Mouse (Mus musculus) embryonic stem cell, embryonic (primary cell): ENCODE measurements around the gene Sgk1.

Experiments used
- CTCF ChIA-PET, 4 experiments: fragments of 300-600 bp in 2 of 4; fragments of 350-600 bp in 2 of 4; sonication (Branson Sonifier 250); formaldehyde crosslinking; loops; one replicate each; lab custom pipeline; 2022; ENCODE audit warnings: inconsistent platforms in 2 of 4; lab: Charles Lee
- POLR2A ChIA-PET, 4 experiments: fragments of 300-600 bp in 2 of 4; fragments of 350-600 bp in 2 of 4; sonication (Branson Sonifier 250); formaldehyde crosslinking; loops; one replicate each; lab custom pipeline; 2022; ENCODE audit warnings: antibody characterized with exemption in 4 of 4, inconsistent platforms in 1 of 4; lab: Charles Lee

The Sgk1 gene

GRCm38 (mm10) chr10:21963005-21963404 lies 81.0 kb downstream of the Sgk1 start:
- ChIA-PET CTCF (interaction anchor here in 1 of 4 experiments (0.6 kb wide), 1 partner anchor 138 kb away, joined by 4 read pairs; no protein-coding TSS in a partner anchor), POLR2A (interaction anchor here in 3 of 4 experiments (0.9 to 2.2 kb wide), 7 partner anchors 10 to 138 kb away, joined by 3 to 16 read pairs (median 4); no protein-coding TSS in a partner anchor)

GRCm38 (mm10) chr10:21973676-21974075 lies 91.7 kb downstream of the Sgk1 start:
- POLR2A ChIA-PET = interaction anchor here in 1 of 4 experiments (2.9 kb wide), 1 partner anchor 18 kb away, joined by 10 read pairs; no protein-coding TSS in a partner anchor
- CTCF ChIA-PET = no interaction called here

- CTCF ChIA-PET = no interaction called here
- POLR2A ChIA-PET = interaction anchor here in 3 of 4 experiments (0.5 to 1.5 kb wide), 5 partner anchors 9 to 25 kb away, joined by 3 to 6 read pairs (median 4); no protein-coding TSS in a partner anchor
These were observed 92.8 kb downstream of the Sgk1 start for GRCm38 (mm10) chr10:21974801-21975200.

GRCm38 (mm10) chr10:21975384-21975783 lies 93.4 kb downstream of the Sgk1 start:
- ChIA-PET CTCF (interaction anchor here in 1 of 4 experiments (0.6 kb wide), 1 partner anchor 34 kb away, joined by 3 read pairs; no protein-coding TSS in a partner anchor), POLR2A (interaction anchor here in 3 of 4 experiments (0.5 to 1.5 kb wide), 5 partner anchors 8 to 24 kb away, joined by 3 to 6 read pairs (median 4); no protein-coding TSS in a partner anchor)

- ChIA-PET CTCF (interaction anchor here in 2 of 4 experiments (0.6 to 0.7 kb wide), 2 partner anchors 12 to 35 kb away, joined by 3 to 4 read pairs; no protein-coding TSS in a partner anchor), POLR2A (no interaction called here)
These were observed 94.3 kb downstream of the Sgk1 start for GRCm38 (mm10) chr10:21976253-21976652.

- ChIA-PET POLR2A (interaction anchor here in 3 of 4 experiments (0.5 to 7.7 kb wide), 25 partner anchors 9 to 751 kb away, joined by 3 to 218 read pairs (median 5); no protein-coding TSS in a partner anchor), CTCF (interaction anchor here in 2 of 4 experiments (0.8 to 5.5 kb wide), 3 partner anchors 10 to 14 kb away, joined by 3 to 52 read pairs (median 6); no protein-coding TSS in a partner anchor)
These were observed 96.4 kb downstream of the Sgk1 start for GRCm38 (mm10) chr10:21978421-21978820.

GRCm38 (mm10) chr10:21979286-21979965 lies 97.4 kb downstream of the Sgk1 start:
- ChIA-PET POLR2A (interaction anchor here (0.6 to 7.7 kb wide), 45 partner anchors 9 to 1667 kb away, joined by 3 to 218 read pairs (median 9); partner anchors contain the start of gene Bclaf1 (in 1 of the 4)), CTCF (interaction anchor here in 2 of 4 experiments (0.8 to 5.5 kb wide), 3 partner anchors 13 to 153 kb away, joined by 3 to 52 read pairs (median 26); no protein-coding TSS in a partner anchor)

GRCm38 (mm10) chr10:21980780-21981435 lies 98.9 kb downstream of the Sgk1 start:
- POLR2A ChIA-PET = interaction anchor here (0.6 to 7.7 kb wide), 70 partner anchors 8 to 879 kb away, joined by 3 to 218 read pairs (median 6); no protein-coding TSS in a partner anchor

GRCm38 (mm10) chr10:21982303-21982702 lies 100.3 kb downstream of the Sgk1 start:
- ChIA-PET CTCF (interaction anchor here in 3 of 4 experiments (1.7 to 5.5 kb wide), 3 partner anchors 9 to 10 kb away, joined by 7 to 52 read pairs (median 26); no protein-coding TSS in a partner anchor), POLR2A (interaction anchor here (0.7 to 7.7 kb wide), 41 partner anchors 8 to 882 kb away, joined by 3 to 218 read pairs (median 7); partner anchors contain the start of gene 1700020N01Rik (in 1 of the 4))

More at GRCm38 (mm10) chr10:21980780-21981435, 98.9 kb downstream of the Sgk1 start:
- CTCF ChIA-PET = interaction anchor here (0.6 to 5.5 kb wide), 5 partner anchors 10 to 161 kb away, joined by 3 to 52 read pairs (median 4); no protein-coding TSS in a partner anchor

- POLR2A ChIA-PET = interaction anchor here (0.6 to 7.8 kb wide), 78 partner anchors 8 to 1672 kb away, joined by 3 to 218 read pairs (median 4); partner anchors contain the start of gene Sgk1 (in 1 of the 4)
- CTCF ChIA-PET = interaction anchor here in 3 of 4 experiments (0.5 to 2.0 kb wide), 10 partner anchors 10 to 523 kb away, joined by 3 to 6 read pairs (median 3); no protein-coding TSS in a partner anchor
These were observed 106.5 kb downstream of the Sgk1 start for GRCm38 (mm10) chr10:21988489-21988888.

- CTCF ChIA-PET = interaction anchor here (0.5 to 4.2 kb wide), 54 partner anchors 9 to 1917 kb away, joined by 3 to 52 read pairs (median 4); no protein-coding TSS in a partner anchor
- POLR2A ChIA-PET = interaction anchor here (0.6 to 7.8 kb wide), 61 partner anchors 8 to 890 kb away, joined by 3 to 218 read pairs (median 5); no protein-coding TSS in a partner anchor
These were observed 109.4 kb downstream of the Sgk1 start for GRCm38 (mm10) chr10:21991351-21991840.

- ChIA-PET CTCF (interaction anchor here (0.5 to 4.2 kb wide), 49 partner anchors 8 to 1918 kb away, joined by 3 to 52 read pairs (median 4); no protein-coding TSS in a partner anchor), POLR2A (interaction anchor here (0.6 to 7.8 kb wide), 77 partner anchors 7 to 892 kb away, joined by 3 to 218 read pairs (median 4); no protein-coding TSS in a partner anchor)
These were observed 110.2 kb downstream of the Sgk1 start for GRCm38 (mm10) chr10:21991986-21992833.

- CTCF ChIA-PET = interaction anchor here (0.5 to 4.2 kb wide), 22 partner anchors 12 to 1667 kb away, joined by 3 to 52 read pairs (median 4); no protein-coding TSS in a partner anchor
- POLR2A ChIA-PET = interaction anchor here (0.6 to 7.8 kb wide), 56 partner anchors 6 to 1646 kb away, joined by 3 to 218 read pairs (median 5); partner anchors contain the start of gene Mtfr2 (in 1 of the 4)
These were observed 111.0 kb downstream of the Sgk1 start for GRCm38 (mm10) chr10:21992834-21993514.

GRCm38 (mm10) chr10:21993515-21994373 lies 111.8 kb downstream of the Sgk1 start:
- POLR2A ChIA-PET = interaction anchor here (0.6 to 7.8 kb wide), 29 partner anchors 13 to 1646 kb away, joined by 3 to 218 read pairs (median 6); partner anchors contain the start of gene Mtfr2 (in 1 of the 4)
- CTCF ChIA-PET = interaction anchor here (0.5 to 4.2 kb wide), 10 partner anchors 12 to 1668 kb away, joined by 3 to 52 read pairs (median 4); no protein-coding TSS in a partner anchor

- CTCF ChIA-PET = no interaction called here
- POLR2A ChIA-PET = interaction anchor here (0.6 to 7.5 kb wide), 33 partner anchors 13 to 774 kb away, joined by 3 to 218 read pairs (median 4); no protein-coding TSS in a partner anchor
These were observed 112.5 kb downstream of the Sgk1 start for GRCm38 (mm10) chr10:21994431-21994914.
